Mouse (Mus musculus): ENCODE results near the gene Kmo. TPM values are rescaled to one million over a fixed set of nuclear protein-coding genes. Genes with fewer than 3 reads are reported as not detected.

Gene Kmo
- total and polyA plus RNA-seq, 3 experiments, result 0.20 to 0.49 (median 0.34) TPM

DNA sequence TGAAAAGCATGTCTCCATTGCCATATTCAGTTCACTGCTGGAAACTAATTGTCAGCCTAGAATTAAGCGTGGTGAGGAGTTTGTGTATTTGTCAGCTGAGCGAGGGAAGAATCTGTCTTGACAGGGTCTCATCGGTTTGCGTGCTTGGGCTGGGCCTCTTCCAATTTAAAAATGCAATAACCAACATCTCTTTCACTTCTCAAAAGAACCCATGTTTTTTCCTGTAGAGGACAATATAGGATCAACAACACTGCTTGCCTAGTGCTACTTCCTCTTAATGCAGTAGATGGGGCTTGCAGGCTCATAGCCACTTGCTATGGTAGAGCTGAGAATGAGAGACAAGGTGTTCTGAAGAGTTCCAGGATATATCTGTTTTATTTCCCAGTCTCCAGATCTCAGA, 39.7 kb downstream of the Kmo start:
- TF ChIP-seq EP300 (IDR thresholded peaks at IDR 0.05; ENCODE audit: insufficient read depth, low read depth, low read length) (no peak), CTCF (IDR thresholded peaks at IDR 0.05) (no peak), POLR2A (IDR thresholded peaks at IDR 0.05; ENCODE audit: insufficient read depth, low read depth, low read length) (no peak)
- no peaks in the 10 kb centered on the region for H3K36me3 ChIP-seq (ENCODE audit: control insufficient read depth, insufficient read depth, low read length)
- DNase-seq, result no peak
- intact Hi-C loops (cut with DNase I), result loop anchor here (10.0 kb wide), 1 partner anchor 615 kb away; no protein-coding TSS in a partner anchor
- no peaks in the 10 kb centered on the region for H3K79me2 ChIP-seq (replicated peaks; ENCODE audit: control insufficient read depth, insufficient read depth, low read length)
- no peaks in the 10 kb centered on the region for H3K4me1 ChIP-seq (ENCODE audit: control insufficient read depth, insufficient read depth, low read length)
- no peak overlapping the region for H3K9ac ChIP-seq (ENCODE audit: low read depth, low read length)
- H3K27me3 ChIP-seq (ENCODE audit: control insufficient read depth, insufficient read depth, low read length), result no peaks in the 10 kb centered on the region
- no peak overlapping the region for H3K4me3 ChIP-seq
- WGBS, result 89% methylated on average over 4 of the region's 4 CpGs
- no peak overlapping the region for H3K27ac ChIP-seq

DNA sequence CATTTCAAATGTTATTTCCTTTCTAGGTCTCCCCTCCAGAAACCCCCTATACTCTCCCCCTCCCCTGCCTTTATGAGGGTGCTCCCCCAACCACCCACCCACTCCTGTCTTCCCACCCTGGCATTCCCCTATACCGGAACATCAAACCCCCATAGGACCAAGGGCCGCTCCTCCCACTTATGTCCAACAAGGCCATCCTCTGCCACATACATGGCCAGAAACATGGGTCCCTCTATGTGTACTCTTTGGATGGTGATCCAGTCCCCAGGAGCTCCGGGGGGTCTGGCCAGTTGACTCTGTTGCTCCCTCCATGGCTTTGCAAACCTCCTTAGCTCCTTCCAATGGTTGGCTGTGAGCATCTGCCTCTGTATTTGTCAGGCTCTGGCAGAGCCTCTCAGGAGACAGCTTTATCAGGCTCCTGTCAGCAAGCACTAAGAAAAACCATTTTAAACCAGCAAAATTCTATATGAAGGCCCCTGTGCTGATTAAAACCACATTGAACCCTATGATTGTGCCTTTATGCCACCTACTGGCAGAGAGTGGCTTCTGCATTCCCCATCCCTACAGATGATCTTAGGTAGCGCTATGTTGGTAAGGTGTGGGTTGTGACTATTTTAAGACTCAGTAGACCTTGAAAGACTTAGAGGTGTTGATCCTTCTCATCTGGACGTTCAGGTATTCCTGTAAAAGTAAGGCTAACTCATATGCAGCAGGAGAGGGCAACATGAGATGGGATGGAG, 48.7 kb downstream of the Kmo start:
- TF ChIP-seq POLR2A (IDR thresholded peaks at IDR 0.05; ENCODE audit: insufficient read depth, low read depth, low read length) (no peak), EP300 (IDR thresholded peaks at IDR 0.05; ENCODE audit: insufficient read depth, low read depth, low read length) (no peak), CTCF (IDR thresholded peaks at IDR 0.05) (peak; percentile 71)
- DNase-seq, result no peak
- Histone ChIP-seq H3K36me3 (ENCODE audit: control insufficient read depth, insufficient read depth, low read length) (no peaks in the 10 kb centered on the region), H3K4me1 (ENCODE audit: control insufficient read depth, insufficient read depth, low read length) (no peaks in the 10 kb centered on the region), H3K27me3 (ENCODE audit: control insufficient read depth, insufficient read depth, low read length) (no peaks in the 10 kb centered on the region), H3K79me2 (replicated peaks; ENCODE audit: control insufficient read depth, insufficient read depth, low read length) (no peaks in the 10 kb centered on the region), H3K9ac (ENCODE audit: low read depth, low read length) (no peak overlapping the region), H3K4me3 (no peak overlapping the region), H3K27ac (no peak overlapping the region)
- 60% methylated on average over 5 of the region's 5 CpGs for WGBS
- intact Hi-C loops (cut with DNase I), result loop anchor here (10.0 kb wide), 1 partner anchor 624 kb away; no protein-coding TSS in a partner anchor

DNA sequence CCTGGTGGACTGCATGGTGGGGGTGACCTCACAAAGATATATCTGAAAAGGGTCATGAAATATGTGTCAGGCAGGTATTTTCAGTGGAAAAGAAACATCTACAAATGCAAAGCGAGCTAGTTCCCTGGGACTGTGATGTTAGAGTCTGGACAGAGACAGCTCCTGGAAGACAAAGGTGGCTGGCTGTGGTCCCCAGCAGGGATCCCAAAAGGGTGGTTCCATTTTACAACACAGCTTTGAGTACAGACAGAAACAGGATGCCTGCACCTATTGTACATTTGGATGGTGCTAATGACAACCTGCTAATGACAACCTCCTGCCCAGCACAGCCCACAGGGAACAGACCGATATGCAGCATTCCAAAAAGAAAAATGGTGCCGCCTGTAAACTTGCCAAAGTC, 49.3 kb downstream of the Kmo start:
- Histone ChIP-seq H3K4me3 (no peak overlapping the region), H3K27ac (no peak overlapping the region), H3K4me1 (ENCODE audit: control insufficient read depth, insufficient read depth, low read length) (no peaks in the 10 kb centered on the region; the same call in 1 of the 2 replicates), H3K79me2 (replicated peaks; ENCODE audit: control insufficient read depth, insufficient read depth, low read length) (no peaks in the 10 kb centered on the region), H3K9ac (ENCODE audit: low read depth, low read length) (no peak overlapping the region), H3K36me3 (ENCODE audit: control insufficient read depth, insufficient read depth, low read length) (no peaks in the 10 kb centered on the region), H3K27me3 (ENCODE audit: control insufficient read depth, insufficient read depth, low read length) (no peaks in the 10 kb centered on the region)
- no peak for DNase-seq
- WGBS, result 85% methylated on average over 3 of the region's 3 CpGs
- TF ChIP-seq POLR2A (IDR thresholded peaks at IDR 0.05; ENCODE audit: insufficient read depth, low read depth, low read length) (no peak), CTCF (IDR thresholded peaks at IDR 0.05) (no peak), EP300 (IDR thresholded peaks at IDR 0.05; ENCODE audit: insufficient read depth, low read depth, low read length) (no peak)
- intact Hi-C loops (cut with DNase I), result loop anchor here (10.0 kb wide), 1 partner anchor 625 kb away; no protein-coding TSS in a partner anchor

DNA sequence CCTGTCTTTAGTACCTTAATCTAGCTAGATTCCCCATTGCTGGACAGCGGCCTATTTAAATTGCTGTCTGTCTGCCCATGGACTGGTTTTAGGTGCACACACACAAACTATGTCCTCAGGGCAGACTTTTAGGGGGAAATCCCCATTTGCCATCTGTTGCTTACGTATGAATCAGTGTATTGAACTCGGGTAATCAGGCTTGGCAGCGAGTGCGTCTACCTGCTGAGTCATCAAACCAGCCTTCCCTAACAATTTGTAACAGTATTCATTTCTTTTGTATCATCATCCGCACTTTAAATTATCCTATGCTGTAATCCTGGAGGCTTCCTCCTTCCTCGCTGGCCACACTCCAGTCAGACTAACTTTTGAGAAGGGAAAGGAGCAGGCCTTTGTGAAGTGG, 49.9 kb downstream of the Kmo start:
- Histone ChIP-seq H3K27me3 (ENCODE audit: control insufficient read depth, insufficient read depth, low read length) (no peaks in the 10 kb centered on the region), H3K36me3 (ENCODE audit: control insufficient read depth, insufficient read depth, low read length) (no peaks in the 10 kb centered on the region), H3K4me3 (no peak overlapping the region), H3K27ac (no peak overlapping the region), H3K9ac (ENCODE audit: low read depth, low read length) (no peak overlapping the region), H3K79me2 (replicated peaks; ENCODE audit: control insufficient read depth, insufficient read depth, low read length) (no peaks in the 10 kb centered on the region), H3K4me1 (ENCODE audit: control insufficient read depth, insufficient read depth, low read length) (no peaks in the 10 kb centered on the region; the same call in 1 of the 2 replicates)
- DNase-seq, result no peak
- WGBS, result 85% methylated on average over 7 of the region's 7 CpGs
- intact Hi-C loops (cut with DNase I), result loop anchor here (5.0 kb wide), 3 partner anchors 43 to 252 kb away; partner anchors contain the start of genes Fh1 and Gm38100
- TF ChIP-seq CTCF (IDR thresholded peaks at IDR 0.05) (no peak), EP300 (IDR thresholded peaks at IDR 0.05; ENCODE audit: insufficient read depth, low read depth, low read length) (no peak), POLR2A (IDR thresholded peaks at IDR 0.05; ENCODE audit: insufficient read depth, low read depth, low read length) (no peak)

DNA sequence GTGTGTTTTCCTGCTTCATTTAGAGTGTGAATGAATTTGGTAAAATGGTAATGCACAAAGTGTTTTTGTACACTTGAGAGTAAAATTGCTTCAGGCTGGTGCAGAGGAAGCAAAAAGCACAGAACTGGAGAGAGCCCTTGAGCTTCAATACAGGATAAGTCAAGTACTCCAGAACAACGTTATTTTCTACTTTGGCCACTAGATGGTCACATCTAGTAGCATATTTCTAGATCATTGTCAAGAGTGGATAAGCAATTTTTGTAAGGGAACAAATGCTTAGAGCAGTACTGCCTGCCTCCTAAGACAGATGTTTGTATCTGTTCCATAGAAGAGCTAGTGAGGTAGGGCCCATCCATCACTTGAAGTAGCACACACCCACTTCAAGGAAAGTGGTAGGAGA, 51.4 kb downstream of the Kmo start:
- no peaks in the 10 kb centered on the region for H3K27me3 ChIP-seq (ENCODE audit: control insufficient read depth, insufficient read depth, low read length)
- DNase-seq, result no peak
- no peak overlapping the region for H3K4me3 ChIP-seq
- TF ChIP-seq CTCF (IDR thresholded peaks at IDR 0.05), result peak; percentile 56
- TF ChIP-seq EP300 (IDR thresholded peaks at IDR 0.05; ENCODE audit: insufficient read depth, low read depth, low read length), result no peak
- peaks cover 2% of the 10 kb centered on the region; the same call in 1 of the 2 replicates for H3K4me1 ChIP-seq (ENCODE audit: control insufficient read depth, insufficient read depth, low read length)
- intact Hi-C loops (cut with DNase I), result loop anchor here (5.0 kb wide), 3 partner anchors 44 to 251 kb away; partner anchors contain the start of genes Fh1 and Gm38100
- H3K9ac ChIP-seq (ENCODE audit: low read depth, low read length), result no peak overlapping the region
- WGBS, result 10% methylated on average over 1 of the region's 1 CpGs
- H3K79me2 ChIP-seq (replicated peaks; ENCODE audit: control insufficient read depth, insufficient read depth, low read length), result no peaks in the 10 kb centered on the region
- no peaks in the 10 kb centered on the region for H3K36me3 ChIP-seq (ENCODE audit: control insufficient read depth, insufficient read depth, low read length)
- no peak overlapping the region for H3K27ac ChIP-seq
